ENCODE assay signal across 11 mouse cellular contexts in the genomic region with DNA sequence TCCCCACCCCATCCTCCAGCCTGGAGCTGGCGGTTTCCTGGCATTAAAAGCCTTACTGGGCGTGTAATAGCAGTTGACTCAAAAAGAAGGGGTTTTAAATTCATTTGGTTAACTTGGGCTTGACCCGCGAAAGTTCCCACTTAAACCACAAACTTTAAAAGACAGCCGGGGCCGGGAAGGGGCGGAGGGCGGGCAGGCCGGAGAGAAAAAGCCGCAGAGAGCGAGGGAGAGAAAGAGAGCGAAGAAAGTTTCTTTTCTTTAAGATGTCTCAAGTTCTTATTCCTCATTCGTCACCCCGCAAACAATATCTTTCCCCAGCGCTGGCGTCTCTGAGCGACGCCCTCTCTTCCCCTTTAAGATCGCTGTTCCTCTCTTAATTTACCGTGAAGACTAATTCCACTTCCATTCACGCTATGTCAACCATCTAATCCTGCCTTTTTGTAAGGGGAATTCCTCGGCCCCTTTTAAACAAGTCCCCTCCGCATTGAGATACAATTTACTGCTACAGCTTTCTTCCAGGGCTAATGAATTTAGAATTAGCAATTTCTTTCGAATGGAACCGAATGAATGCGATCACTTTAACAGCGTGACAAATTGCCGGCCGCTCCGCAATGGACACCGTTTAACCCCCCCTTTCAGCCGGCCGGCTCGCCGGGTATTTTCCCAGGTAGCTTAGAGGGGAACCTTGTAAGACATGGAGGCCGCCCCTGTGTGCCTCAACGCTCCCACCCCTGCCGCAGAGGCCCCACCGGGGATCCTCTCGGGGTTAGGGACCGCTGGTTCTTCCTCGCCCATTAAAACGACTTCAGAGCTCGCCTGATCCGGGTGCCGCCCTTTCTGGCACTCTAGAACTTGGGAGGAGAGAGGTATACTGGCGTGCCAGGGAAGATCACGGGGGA. TPM values are rescaled to one million over a fixed set of nuclear protein-coding genes. Genes with fewer than 3 reads are reported as not detected.
A peak's percentile ranks its signal among the peaks of the same experiment; 100 is the strongest.
DNase-seq lines count a peak whose midpoint lies in the region; ATAC-seq and TF ChIP-seq lines count a peak whose summit lies in the region.
"Had no signal": no experiment of that assay in that cellular context is flagged by ENCODE, and none has a peak within 500 bp of the region (broad histone marks: within the 10 kb centered on the region; RNA-seq: fewer than 3 reads in every experiment).

No protein-coding gene starts in this region.

- no peak overlapping the region; the same call in 1 of the 2 replicates for H3K4me2 ChIP-seq in kidney, embryonic 16.5 days (replicated peaks; ENCODE audit: low read depth, low read length)
- H3K4me2 ChIP-seq in embryonic facial prominence, embryonic 15.5 days (replicated peaks) = peak overlapping the region; percentile 34
- no peak overlapping the region for H3K4me2 ChIP-seq in intestine, postnatal 0 days (replicated peaks; ENCODE audit: low read depth)
- peak overlapping the region; percentile 18; the same call in 1 of the 2 replicates for H3K4me2 ChIP-seq in neural tube, embryonic 14.5 days (ENCODE audit: low read depth, low read length)
- H3K4me2 ChIP-seq: liver, embryonic 13.5 days had no signal

- H3K4me1 ChIP-seq in kidney, embryonic 16.5 days (ENCODE audit: insufficient read depth, low read length) = peaks cover 29% of the 10 kb centered on the region
- H3K4me1 ChIP-seq in embryonic facial prominence, embryonic 15.5 days = peaks cover 52% of the 10 kb centered on the region
- no peaks in the 10 kb centered on the region for H3K4me1 ChIP-seq in intestine, postnatal 0 days (replicated peaks; ENCODE audit: control insufficient read depth, insufficient read depth, low read length)
- H3K4me1 ChIP-seq in neural tube, embryonic 14.5 days (ENCODE audit: control insufficient read depth, insufficient read depth, low read length) = peaks cover 10% of the 10 kb centered on the region; the same call in 1 of the 2 replicates

- H3K27ac ChIP-seq in kidney, embryonic 16.5 days (ENCODE audit: low read length) = no peak overlapping the region
- no peak overlapping the region for H3K27ac ChIP-seq in embryonic facial prominence, embryonic 15.5 days (replicated peaks)
- no peak overlapping the region for H3K27ac ChIP-seq in intestine, postnatal 0 days (ENCODE audit: low read depth, low read length)
- no peak overlapping the region; the same call in 1 of the 2 replicates for H3K27ac ChIP-seq in neural tube, embryonic 14.5 days (ENCODE audit: low read depth, low read length)
- H3K27ac ChIP-seq: liver, embryonic 13.5 days had no signal

- no peak for ATAC-seq in kidney, embryonic 16.5 days (ENCODE audit: low FRiP score, low TSS enrichment)
- no peak for ATAC-seq in embryonic facial prominence, embryonic 15.5 days (ENCODE audit: insufficient number of reproducible peaks, low FRiP score, low TSS enrichment, low read depth)
- ATAC-seq in intestine, postnatal 0 days = no peak
- ATAC-seq in neural tube, embryonic 14.5 days (ENCODE audit: low read depth) = peak; percentile 18; the same call in 1 of the 2 replicates

- H3K27me3 ChIP-seq in kidney, embryonic 16.5 days (ENCODE audit: insufficient read depth, low read length) = peaks cover 99% of the 10 kb centered on the region
- peaks cover 99% of the 10 kb centered on the region for H3K27me3 ChIP-seq in embryonic facial prominence, embryonic 15.5 days
- peaks cover 94% of the 10 kb centered on the region for H3K27me3 ChIP-seq in intestine, postnatal 0 days (replicated peaks; ENCODE audit: control insufficient read depth, insufficient read depth, low read length)
- H3K27me3 ChIP-seq in neural tube, embryonic 14.5 days (ENCODE audit: control insufficient read depth, insufficient read depth, low read length) = peaks cover 53% of the 10 kb centered on the region

- H3K36me3 ChIP-seq in kidney, embryonic 16.5 days (ENCODE audit: insufficient read depth, low read length) = no peaks in the 10 kb centered on the region
- H3K36me3 ChIP-seq in embryonic facial prominence, embryonic 15.5 days = no peaks in the 10 kb centered on the region
- no peaks in the 10 kb centered on the region for H3K36me3 ChIP-seq in intestine, postnatal 0 days (ENCODE audit: control insufficient read depth, insufficient read depth)
- H3K36me3 ChIP-seq in neural tube, embryonic 14.5 days (ENCODE audit: control insufficient read depth, insufficient read depth, low read length) = no peaks in the 10 kb centered on the region
- H3K36me3 ChIP-seq: liver, embryonic 13.5 days had no signal

- DNase-seq in kidney, postnatal 36 days = no peak
- no peak for DNase-seq in cerebellum, adult 9-11 months
- DNase-seq in layer of hippocampus, postnatal 25 days (ENCODE audit: extremely low spot score in 1 of 2, low spot score in 1 of 2) = no peak
- no peak for DNase-seq in MN1 (ENCODE audit: low spot score)
- DNase-seq: liver, embryonic 13.5 days had no signal

- H3K9ac ChIP-seq in kidney, embryonic 16.5 days (replicated peaks; ENCODE audit: low read length) = no peak overlapping the region
- no peak overlapping the region for H3K9ac ChIP-seq in embryonic facial prominence, embryonic 15.5 days
- H3K9ac ChIP-seq in intestine, postnatal 0 days (ENCODE audit: low read depth, low read length) = no peak overlapping the region
- H3K9ac ChIP-seq in neural tube, embryonic 14.5 days (replicated peaks; ENCODE audit: low read depth, low read length) = peak overlapping the region; percentile 37; the same call in 1 of the 2 replicates
- H3K9ac ChIP-seq: liver, embryonic 13.5 days had no signal

- no peaks in the 10 kb centered on the region for H3K9me3 ChIP-seq in kidney, embryonic 16.5 days (ENCODE audit: low read length)
- no peaks in the 10 kb centered on the region for H3K9me3 ChIP-seq in embryonic facial prominence, embryonic 15.5 days (replicated peaks)
- H3K9me3 ChIP-seq in intestine, postnatal 0 days (ENCODE audit: control insufficient read depth) = no peaks in the 10 kb centered on the region
- H3K9me3 ChIP-seq in neural tube, embryonic 14.5 days (ENCODE audit: control insufficient read depth, low read length) = no peaks in the 10 kb centered on the region
- H3K9me3 ChIP-seq: liver, embryonic 13.5 days had no signal

- WGBS in kidney, embryonic 16.5 days = under 1% methylated on average over 47 of the region's 48 CpGs
- WGBS in embryonic facial prominence, embryonic 15.5 days = 1% methylated on average over 48 of the region's 48 CpGs
- 2% methylated on average over 48 of the region's 48 CpGs for WGBS in intestine, postnatal 0 days
- 1% methylated on average over 48 of the region's 48 CpGs for WGBS in neural tube, embryonic 14.5 days

- no peak for TF ChIP-seq CTCF in intestine, postnatal 0 days (IDR thresholded peaks at IDR 0.05; ENCODE audit: low read depth)

- peak overlapping the region; percentile 7; the same call in 1 of the 2 replicates for H3K4me3 ChIP-seq in kidney, embryonic 16.5 days (ENCODE audit: low read length)
- peak overlapping the region; percentile 26 for H3K4me3 ChIP-seq in embryonic facial prominence, embryonic 15.5 days (replicated peaks)
- H3K4me3 ChIP-seq in intestine, postnatal 0 days (ENCODE audit: low read depth, low read length) = peak overlapping the region; percentile 11; the same call in 1 of the 2 replicates
- H3K4me3 ChIP-seq in neural tube, embryonic 14.5 days (ENCODE audit: low read depth, low read length) = peak overlapping the region; percentile 28
- H3K4me3 ChIP-seq: liver, embryonic 13.5 days had no signal

RNA-seq across cellular contexts. Expression of gene Prdm12, which starts 1.0 kb away (rescaled TPM):
- polyA plus RNA-seq in kidney, embryonic 16.5 days (2015; fragmentation: Nextera tagmentation; extraction: Ambion mirVana) = not detected in 2 replicates
- 0.08 and 0.19 TPM in 2 replicates for polyA plus RNA-seq in embryonic facial prominence, embryonic 15.5 days (2015; fragmentation: Nextera tagmentation; extraction: Ambion mirVana)
- polyA plus RNA-seq in intestine, postnatal 0 days (2015; fragmentation: Nextera tagmentation; extraction: Ambion mirVana) = not detected in 2 replicates
- polyA plus RNA-seq in neural tube, embryonic 14.5 days (2014; fragmentation: Nextera tagmentation; extraction: Ambion mirVana) = 1.1 and 16.6 TPM in 2 replicates
- not detected for total RNA-seq in layer of hippocampus, postnatal 25 days (2021)
- total RNA-seq: gastrocnemius, postnatal 4 days had no signal
- polyA plus RNA-seq: liver, embryonic 13.5 days; stomach, embryonic 16.5 days had no signal

RNA-seq across cellular contexts. Expression of gene Exosc2, which starts 29.7 kb away (rescaled TPM):
- polyA plus RNA-seq in kidney, embryonic 16.5 days (2015; fragmentation: Nextera tagmentation; extraction: Ambion mirVana) = 75.1 and 79.7 TPM in 2 replicates
- 61.8 and 64.0 TPM in 2 replicates for polyA plus RNA-seq in embryonic facial prominence, embryonic 15.5 days (2015; fragmentation: Nextera tagmentation; extraction: Ambion mirVana)
- 18.2 and 18.8 TPM in 2 replicates for polyA plus RNA-seq in intestine, postnatal 0 days (2015; fragmentation: Nextera tagmentation; extraction: Ambion mirVana)
- 30.4 and 35.9 TPM in 2 replicates for polyA plus RNA-seq in neural tube, embryonic 14.5 days (2014; fragmentation: Nextera tagmentation; extraction: Ambion mirVana)
- 10 to 100 TPM; 20.3 to 20.6 TPM for total RNA-seq in layer of hippocampus, postnatal 25 days (2021)

RNA-seq across cellular contexts. Expression of gene Abl1, which starts 47.3 kb away (rescaled TPM):
- 43.7 and 48.0 TPM in 2 replicates for polyA plus RNA-seq in kidney, embryonic 16.5 days (2015; fragmentation: Nextera tagmentation; extraction: Ambion mirVana)
- 40.9 and 42.3 TPM in 2 replicates for polyA plus RNA-seq in embryonic facial prominence, embryonic 15.5 days (2015; fragmentation: Nextera tagmentation; extraction: Ambion mirVana)
- 13.4 and 14.5 TPM in 2 replicates for polyA plus RNA-seq in intestine, postnatal 0 days (2015; fragmentation: Nextera tagmentation; extraction: Ambion mirVana)
- polyA plus RNA-seq in neural tube, embryonic 14.5 days (2014; fragmentation: Nextera tagmentation; extraction: Ambion mirVana) = 14.5 and 20.4 TPM in 2 replicates
- total RNA-seq in layer of hippocampus, postnatal 25 days (2021) = 10 to 100 TPM; 45.5 to 46.0 TPM

Comparison
In these comparisons a context has a peak if more than half of its experiments do, and no peak if none do; other contexts are left out.
1. H3K4me2 ChIP-seq: peak in embryonic facial prominence, embryonic 15.5 days (single experiment) and neural tube, embryonic 14.5 days (single experiment); none in kidney, embryonic 16.5 days (single experiment) and intestine, postnatal 0 days (single experiment).
2. Peak in every context shown above with its lines, with median percentiles within 50 percentile points of each other: H3K4me3 ChIP-seq.